Mouse (Mus musculus): ENCODE measurements around the gene Gm21149.
"Not testable (repeated sequence)": the region's sequence is repeated elsewhere in the genome, so short reads cannot be mapped to it uniquely, and the experiment has no call there.

DNA sequence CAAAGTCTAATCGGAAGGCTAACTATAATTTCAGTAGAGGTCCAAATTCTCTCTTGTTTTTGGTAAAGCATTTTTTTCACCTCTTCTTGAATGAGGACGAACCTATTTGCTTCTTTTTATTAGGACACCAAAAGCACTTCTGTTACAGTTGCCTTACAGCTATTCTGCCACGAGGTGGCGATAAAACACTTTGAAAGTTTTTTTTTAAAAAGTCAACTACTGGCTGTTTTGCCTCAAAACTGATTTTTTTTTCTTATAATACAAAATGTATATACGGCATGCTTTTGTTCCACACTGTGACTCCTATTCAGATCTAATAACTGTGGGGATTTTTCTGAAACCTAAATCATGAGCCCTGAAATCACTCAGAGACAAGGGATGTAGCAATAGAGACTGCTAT is 44.1 kb upstream of the Gm21149 start:
- TF ChIP-seq CTCF (conservative IDR thresholded peaks at IDR 0.05; ENCODE audit: low read length) = peak; percentile 35
- TF ChIP-seq NANOG, POU5F1 (IDR thresholded peaks at IDR 0.05; ENCODE audit: borderline replicate concordance, low read length): not testable (repeated sequence)

All from E14TG2a.4 (cell line).